Mouse (Mus musculus) midbrain, embryonic 16.5 days (tissue): ENCODE results near the gene Crhbp. TPM values are rescaled to one million over a fixed set of nuclear protein-coding genes. Genes with fewer than 3 reads are reported as not detected.

ENCODE experiments used
- ATAC-seq: fragments of 200-750 bp; cut with Nextera tagmentation; 2 replicates; pipeline ENCODE4 v1.8.0; 2017; ENCODE audit warnings: moderate TSS enrichment
- H3K27ac ChIP-seq: fragments of 300-500 bp; sonication (generic); 2 replicates; pipeline ENCODE4 v1.5.1; 2014; ENCODE audit warnings: mild to moderate bottlenecking, low read length, mixed read lengths
- H3K27me3 ChIP-seq: fragments of 300-500 bp; sonication (generic); 2 replicates; pipeline ENCODE4 v1.6.1; 2014; ENCODE audit warnings: low read depth, low read length, mixed read lengths; ENCODE audit not compliant: control insufficient read depth, insufficient read depth
- H3K36me3 ChIP-seq: fragments of 300-500 bp; sonication (generic); 2 replicates; pipeline ENCODE4 v1.6.1; 2014; ENCODE audit warnings: mild to moderate bottlenecking, low read length, moderate library complexity, mixed read lengths; ENCODE audit not compliant: control insufficient read depth, insufficient read depth
- H3K4me1 ChIP-seq: fragments of 300-500 bp; sonication (generic); 2 replicates; pipeline ENCODE4 v1.6.1; 2014; ENCODE audit warnings: mild to moderate bottlenecking, low read length, mixed read lengths; ENCODE audit not compliant: control insufficient read depth, insufficient read depth
- H3K4me2 ChIP-seq: fragments of 300-500 bp; sonication (generic); 2 replicates; pipeline ENCODE4 v1.6.1; 2014; ENCODE audit warnings: mild to moderate bottlenecking, low read length, mixed read lengths
- H3K4me3 ChIP-seq: fragments of 300-500 bp; sonication (generic); 2 replicates; pipeline ENCODE4 v1.5.1; 2014; ENCODE audit warnings: low read depth, mild to moderate bottlenecking, low read length, moderate library complexity, mixed read lengths
- H3K9ac ChIP-seq: fragments of 300-500 bp; sonication (generic); 2 replicates; pipeline ENCODE4 v1.6.1; 2014; ENCODE audit warnings: low read depth, low read length, mixed read lengths
- H3K9me3 ChIP-seq: fragments of 300-500 bp; sonication (generic); replicated peaks from 2 replicates; pipeline ENCODE4 v1.6.1; 2014; ENCODE audit warnings: mild to moderate bottlenecking, low read length, mixed read lengths; ENCODE audit not compliant: control insufficient read depth, poor library complexity, severe bottlenecking
- WGBS: fragments of 180-500 bp; shearing (Covaris S2); extraction: QIAGEN DNeasy Blood & Tissue Kit; methylation state at CpG from one replicate; pipeline ENCODE4 v1.1.7; 2014; 5-methylcytosine and 5-hydroxymethylcytosine counted together
- polyA plus RNA-seq: library from polyadenylated mRNA; unstranded; fragments of >200 nt; fragmentation: Nextera tagmentation; extraction: Ambion mirVana; gene quantifications from 2 replicates; pipeline ENCODE4 v1.2.1, GENCODE M21; 2015

Crhbp gene
- polyA plus RNA-seq, 1 experiment from 2014 or later = 3.7 TPM

- Histone ChIP-seq H3K4me1 (peaks cover 4% of the 10 kb centered on the region), H3K27me3 (no peaks in the 10 kb centered on the region), H3K4me3 (no peak overlapping the region), H3K4me2 (no peak overlapping the region), H3K36me3 (no peaks in the 10 kb centered on the region), H3K9me3 (no peaks in the 10 kb centered on the region), H3K27ac (no peak overlapping the region), H3K9ac (no peak overlapping the region)
- 87% methylated on average over 3 of the region's 3 CpGs for WGBS
- no peak for ATAC-seq
Observed at GRCm38 (mm10) chr13:95427499-95427898, 17.2 kb downstream of the Crhbp start.

DNA sequence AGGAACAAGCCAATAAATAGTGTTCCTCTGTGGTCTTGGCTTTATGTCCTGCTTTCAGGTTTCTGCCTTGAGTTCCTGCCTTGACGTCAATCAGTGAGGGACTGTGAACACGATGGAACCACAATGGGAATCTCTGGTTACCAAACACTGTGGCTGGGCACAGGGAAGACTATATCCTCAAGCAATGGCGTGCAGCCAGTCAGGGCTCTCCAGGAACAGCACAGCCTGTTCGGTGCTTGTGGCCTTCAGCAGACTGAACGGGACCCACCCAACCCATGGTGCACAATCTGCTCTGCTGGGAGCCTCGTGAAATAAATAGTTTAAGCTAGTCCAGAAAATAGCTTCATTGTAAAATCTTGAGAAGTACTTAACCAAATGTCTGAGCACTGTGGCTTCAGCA, 18.3 kb downstream of the Crhbp start:
- no peak overlapping the region for H3K4me2 ChIP-seq
- no peak overlapping the region for H3K4me3 ChIP-seq
- no peak for ATAC-seq
- H3K27ac ChIP-seq = no peak overlapping the region
- no peaks in the 10 kb centered on the region for H3K9me3 ChIP-seq
- WGBS = 85% methylated on average over 6 of the region's 6 CpGs
- peaks cover 4% of the 10 kb centered on the region for H3K4me1 ChIP-seq
- H3K27me3 ChIP-seq = no peaks in the 10 kb centered on the region
- H3K9ac ChIP-seq = no peak overlapping the region
- H3K36me3 ChIP-seq = no peaks in the 10 kb centered on the region

- Histone ChIP-seq H3K36me3 (no peaks in the 10 kb centered on the region), H3K9me3 (no peaks in the 10 kb centered on the region), H3K27ac (no peak overlapping the region), H3K4me2 (0 out of 2 replicates have a peak overlapping the region, but pooled peaks have one; percentile 13), H3K9ac (no peak overlapping the region), H3K4me1 (peaks cover 4% of the 10 kb centered on the region), H3K27me3 (no peaks in the 10 kb centered on the region), H3K4me3 (no peak overlapping the region)
- WGBS = 24% methylated on average over 6 of the region's 6 CpGs
- ATAC-seq = peak; percentile 69
Observed at GRCm38 (mm10) chr13:95425484-95425883, 19.2 kb downstream of the Crhbp start.

GRCm38 (mm10) chr13:95424932-95425331, 19.8 kb downstream of the Crhbp start:
- Histone ChIP-seq H3K4me1 (peaks cover 4% of the 10 kb centered on the region), H3K36me3 (no peaks in the 10 kb centered on the region), H3K9me3 (no peaks in the 10 kb centered on the region), H3K27me3 (no peaks in the 10 kb centered on the region), H3K4me3 (no peak overlapping the region), H3K27ac (no peak overlapping the region), H3K9ac (no peak overlapping the region), H3K4me2 (no peak overlapping the region)
- no peak for ATAC-seq
- 77% methylated on average over 7 of the region's 7 CpGs for WGBS

- H3K9me3 ChIP-seq = no peaks in the 10 kb centered on the region; the same call in 1 of the 2 replicates
- peak overlapping the region; percentile 44; the same call in 1 of the 2 replicates for H3K9ac ChIP-seq
- ATAC-seq = peak; percentile 89
- H3K4me3 ChIP-seq = no peak overlapping the region
- H3K27me3 ChIP-seq = no peaks in the 10 kb centered on the region
- WGBS = 12% methylated on average over 8 of the region's 8 CpGs
- H3K36me3 ChIP-seq = no peaks in the 10 kb centered on the region
- H3K27ac ChIP-seq = peak overlapping the region; percentile 80
- peak overlapping the region; percentile 33 for H3K4me2 ChIP-seq
- H3K4me1 ChIP-seq = peaks cover 21% of the 10 kb centered on the region
Observed at GRCm38 (mm10) chr13:95419204-95419749, 25.4 kb downstream of the Crhbp start.

DNA sequence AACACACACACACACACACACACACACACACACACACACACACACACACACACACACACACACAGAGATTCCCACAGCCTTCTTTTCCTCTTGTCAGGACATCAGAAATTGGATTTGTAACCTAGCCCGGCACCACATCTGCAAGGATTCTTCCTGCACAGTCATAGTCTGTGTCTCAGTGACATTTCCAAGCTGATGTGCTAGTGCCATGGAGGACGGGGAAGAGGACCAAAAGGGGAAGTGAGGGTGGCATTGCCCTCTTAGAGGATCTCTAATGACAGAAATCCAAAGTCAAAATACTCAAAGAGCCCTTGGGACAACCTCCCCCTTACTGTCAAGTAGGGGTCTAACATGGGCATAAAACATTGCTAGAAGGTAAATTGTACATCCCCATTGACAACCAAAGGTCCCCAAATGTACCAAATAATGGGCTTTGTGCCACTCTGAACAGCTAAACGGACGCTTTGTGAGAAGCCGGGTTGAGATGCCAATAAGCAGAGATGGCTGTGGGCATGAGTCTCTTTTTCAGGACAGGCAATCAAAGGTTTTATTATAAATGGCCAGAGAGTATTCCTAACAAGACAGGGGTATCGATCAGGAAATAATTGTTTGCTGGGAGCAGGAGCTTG, 26.0 kb downstream of the Crhbp start:
- Histone ChIP-seq H3K4me2 (peak overlapping the region; percentile 33), H3K36me3 (no peaks in the 10 kb centered on the region), H3K27ac (peak overlapping the region; percentile 51), H3K4me1 (peaks cover 21% of the 10 kb centered on the region), H3K27me3 (no peaks in the 10 kb centered on the region), H3K9ac (peak overlapping the region; percentile 44; the same call in 1 of the 2 replicates), H3K4me3 (no peak overlapping the region), H3K9me3 (no peaks in the 10 kb centered on the region; the same call in 1 of the 2 replicates)
- WGBS = 18% methylated on average over 6 of the region's 6 CpGs
- peak; percentile 57; the same call in 1 of the 2 replicates for ATAC-seq

DNA sequence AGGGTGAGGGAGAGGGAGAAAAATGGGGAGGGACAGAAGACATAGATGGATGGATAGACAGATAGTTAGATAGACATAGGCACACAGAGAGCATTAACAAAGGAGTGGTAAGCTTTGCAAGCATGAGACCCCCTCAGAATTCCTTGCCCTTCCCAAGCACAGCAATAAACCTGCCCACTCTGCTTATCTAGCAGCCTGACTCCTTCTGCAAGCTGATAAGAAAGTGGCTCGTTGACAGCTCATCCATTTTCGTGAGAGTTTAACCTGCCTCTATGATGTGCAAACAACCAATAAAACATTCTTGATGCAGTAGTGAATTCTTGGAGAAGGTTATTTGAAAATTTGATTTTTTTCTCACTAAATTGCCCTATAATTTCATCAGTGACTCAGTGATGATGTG, 32.5 kb downstream of the Crhbp start:
- Histone ChIP-seq H3K27me3 (no peaks in the 10 kb centered on the region), H3K36me3 (no peaks in the 10 kb centered on the region), H3K4me3 (no peak overlapping the region), H3K27ac (no peak overlapping the region), H3K4me1 (no peaks in the 10 kb centered on the region), H3K4me2 (no peak overlapping the region), H3K9me3 (no peaks in the 10 kb centered on the region; the same call in 1 of the 2 replicates), H3K9ac (no peak overlapping the region)
- WGBS = 53% methylated on average over 2 of the region's 2 CpGs
- ATAC-seq = no peak

DNA sequence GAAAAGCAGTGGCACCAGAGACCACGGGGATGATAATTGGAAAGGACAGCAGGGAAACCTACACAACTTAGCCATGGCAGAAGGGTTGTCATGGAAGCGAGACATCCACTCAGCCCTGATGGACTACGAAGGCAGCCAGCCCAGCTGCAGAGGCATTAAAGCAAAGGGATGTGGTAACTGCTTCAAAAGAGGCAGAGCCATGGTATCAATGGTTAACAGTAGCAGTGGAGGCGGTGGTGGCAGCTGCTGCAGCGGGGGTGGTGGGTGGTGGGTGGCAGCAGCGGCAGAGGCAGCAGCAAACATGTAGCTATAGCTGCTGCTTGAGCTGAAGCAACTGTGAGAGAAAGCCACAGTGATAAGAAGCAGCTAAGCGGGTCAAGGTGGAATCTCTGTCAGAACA, 51.5 kb downstream of the Crhbp start:
- Histone ChIP-seq H3K4me1 (peaks cover 4% of the 10 kb centered on the region; the same call in 1 of the 2 replicates), H3K27ac (no peak overlapping the region), H3K4me3 (no peak overlapping the region), H3K27me3 (no peaks in the 10 kb centered on the region), H3K4me2 (no peak overlapping the region), H3K9ac (no peak overlapping the region), H3K9me3 (peaks cover 4% of the 10 kb centered on the region; the same call in 1 of the 2 replicates), H3K36me3 (no peaks in the 10 kb centered on the region)
- ATAC-seq = no peak
- WGBS = 86% methylated on average over 7 of the region's 7 CpGs
